Mouse (Mus musculus) liver, embryonic 14.5 days (tissue): ENCODE measurements around the gene Arid3c. TPM values are rescaled to one million over a fixed set of nuclear protein-coding genes. Genes with fewer than 3 reads are reported as not detected.
A peak's percentile ranks its signal among the peaks of the same experiment; 100 is the strongest.

ENCODE experiments used
- ATAC-seq: fragments of 200-750 bp; cut with Nextera tagmentation; 2 replicates; pipeline ENCODE4 v1.8.0; 2017; ENCODE audit warnings: moderate number of reproducible peaks, mild to moderate bottlenecking, moderate library complexity; ENCODE audit not compliant: insufficient read depth
- DNase-seq, 3 experiments: peaks; one replicate each; pipeline ENCODE4 v3.0.0-alpha.2; 2012 to 2013; ENCODE audit warnings: low read depth in 3 of 3, low spot score in 3 of 3
- H3K27ac ChIP-seq: fragments of 300-500 bp; sonication (generic); 2 replicates; pipeline ENCODE4 v1.5.1; 2014; ENCODE audit warnings: moderate library complexity, mild to moderate bottlenecking, control low read depth, inconsistent platforms
- H3K27me3 ChIP-seq: fragments of 300-500 bp; sonication (generic); 2 replicates; pipeline ENCODE4 v1.6.1; 2014; ENCODE audit warnings: mild to moderate bottlenecking, low read length, moderate library complexity; ENCODE audit not compliant: control insufficient read depth, insufficient read depth
- H3K36me3 ChIP-seq: fragments of 300-500 bp; sonication (generic); replicated peaks from 2 replicates; pipeline ENCODE4 v1.6.1; 2014; ENCODE audit warnings: low read depth; ENCODE audit not compliant: control insufficient read depth, insufficient read depth
- H3K4me1 ChIP-seq, 2 experiments: fragments of 200-500 bp in 1 of 2; fragments of 300-500 bp in 1 of 2; sonication (generic) in 1 of 2; replicated peaks; 2 replicates each; pipeline ENCODE4 v1.6.1; 2012 to 2014; ENCODE audit warnings: antibody characterized with exemption in 1 of 2, inconsistent platforms in 1 of 2, low read length in 1 of 2; ENCODE audit not compliant: control insufficient read depth in 2 of 2, insufficient read depth in 2 of 2
- H3K4me2 ChIP-seq: fragments of 300-500 bp; sonication (generic); 2 replicates; pipeline ENCODE4 v1.6.1; 2014; ENCODE audit warnings: low read depth, mild to moderate bottlenecking, control low read depth, moderate library complexity
- H3K4me3 ChIP-seq, 2 experiments: fragments of 200-500 bp in 1 of 2; fragments of 300-500 bp in 1 of 2; sonication (generic) in 1 of 2; 2 replicates each; pipeline ENCODE4 v1.5.1; 2012 to 2014; ENCODE audit warnings: low read depth in 2 of 2, low read length in 2 of 2, mild to moderate bottlenecking in 2 of 2, control low read depth in 1 of 2, inconsistent platforms in 1 of 2, moderate library complexity in 1 of 2; ENCODE audit not compliant: insufficient read depth in 1 of 2
- H3K9ac ChIP-seq: fragments of 300-500 bp; sonication (generic); replicated peaks from 2 replicates; pipeline ENCODE4 v1.6.1; 2014; ENCODE audit warnings: mild to moderate bottlenecking, control low read depth, moderate library complexity
- H3K9me3 ChIP-seq: fragments of 300-500 bp; sonication (generic); 2 replicates; pipeline ENCODE4 v1.6.1; 2016; ENCODE audit warnings: low read length, mixed read lengths; ENCODE audit not compliant: control insufficient read depth
- CTCF ChIP-seq: IDR thresholded peaks from 2 replicates; pipeline ENCODE4 v1.5.1; 2016; ENCODE audit warnings: antibody characterized with exemption, low read depth, control low read depth
- EP300 ChIP-seq: IDR thresholded peaks from 2 replicates; pipeline ENCODE4 v1.6.1; 2016; ENCODE audit warnings: antibody characterized with exemption, low read depth
- WGBS: fragments of 180-500 bp; shearing (Covaris S2); extraction: QIAGEN DNeasy Blood & Tissue Kit; methylation state at CpG from one replicate; pipeline ENCODE4 v1.1.7; 2014; ENCODE audit not compliant: insufficient replicate concordance; 5-methylcytosine and 5-hydroxymethylcytosine counted together
- polyA plus RNA-seq, 2 experiments: library from polyadenylated mRNA; depleted of rRNA in 1 of 2; stranded (reverse) in 1 of 2; unstranded in 1 of 2; fragments of >200 nt; fragmentation: Nextera tagmentation in 1 of 2; extraction: Ambion mirVana in 1 of 2; gene quantifications; 2 replicates each; pipeline versions ENCODE4 v1.2.1 to v1.2.3; 2012 to 2014

Arid3c gene
- polyA plus RNA-seq, 2 experiments: not detected

GRCm38 (mm10) chr4:41711705-41712375 lies 19.1 kb downstream of the Arid3c start:
- Histone ChIP-seq H3K4me1 (peaks cover 9 to 13% of the 10 kb centered on the region in 2 experiments), H3K36me3 (no peaks in the 10 kb centered on the region), H3K9ac (no peak overlapping the region), H3K4me2 (peak overlapping the region; percentile 88), H3K27me3 (no peaks in the 10 kb centered on the region), H3K4me3 (peak overlapping the region; percentile 74 to 92), H3K27ac (no peak overlapping the region), H3K9me3 (no peaks in the 10 kb centered on the region)
- 79% methylated on average over 16 of the region's 16 CpGs for WGBS
- DNase-seq (no peak), ATAC-seq (no peak)
- TF ChIP-seq CTCF: no peak
- no peak for TF ChIP-seq EP300

GRCm38 (mm10) chr4:41710229-41710628 lies 20.7 kb downstream of the Arid3c start:
- Histone ChIP-seq H3K27me3 (no peaks in the 10 kb centered on the region), H3K27ac (no peak overlapping the region), H3K4me3 (no peak overlapping the region), H3K4me2 (no peak overlapping the region), H3K4me1 (peaks cover 9 to 13% of the 10 kb centered on the region in 2 experiments), H3K36me3 (no peaks in the 10 kb centered on the region), H3K9me3 (no peaks in the 10 kb centered on the region), H3K9ac (no peak overlapping the region)
- TF ChIP-seq EP300 (no peak), CTCF (peak; percentile 29; the same call in 1 of the 2 replicates)
- DNase-seq (no peak), ATAC-seq (no peak)
- WGBS: 58% methylated on average over 4 of the region's 4 CpGs

GRCm38 (mm10) chr4:41708192-41708745 lies 22.7 kb downstream of the Arid3c start:
- Histone ChIP-seq H3K9ac (no peak overlapping the region), H3K4me1 (peaks cover 5% of the 10 kb centered on the region in 2 experiments), H3K4me3 (no peak overlapping the region), H3K4me2 (no peak overlapping the region), H3K27me3 (no peaks in the 10 kb centered on the region), H3K27ac (no peak overlapping the region), H3K9me3 (no peaks in the 10 kb centered on the region), H3K36me3 (no peaks in the 10 kb centered on the region)
- TF ChIP-seq EP300 (no peak), CTCF (peak; percentile 44; the same call in 1 of the 2 replicates)
- ATAC-seq (no peak), DNase-seq (no peak)
- 40% methylated on average over 8 of the region's 8 CpGs for WGBS

- Histone ChIP-seq H3K36me3 (no peaks in the 10 kb centered on the region), H3K4me3 (no peak overlapping the region), H3K9me3 (no peaks in the 10 kb centered on the region), H3K27me3 (no peaks in the 10 kb centered on the region), H3K27ac (no peak overlapping the region), H3K4me1 (no peaks in the 10 kb centered on the region), H3K4me2 (no peak overlapping the region), H3K9ac (no peak overlapping the region)
- WGBS: 5% methylated on average over 13 of the region's 13 CpGs
- TF ChIP-seq EP300 (no peak), CTCF (peak; percentile 73)
- DNase-seq: peak in 2 of 3 experiments; percentile 24 to 33
- peak; percentile 57; the same call in 1 of the 2 replicates for ATAC-seq
Observed at GRCm38 (mm10) chr4:41707011-41707535, 23.9 kb downstream of the Arid3c start.
